Mouse (Mus musculus): ENCODE results near the gene 2310039H08Rik. TPM values are rescaled to one million over a fixed set of nuclear protein-coding genes. Genes with fewer than 3 reads are reported as not detected.

2310039H08Rik gene
- 75.6 and 80.0 TPM in 2 replicates for polyA plus RNA-seq (2015; fragmentation: Nextera tagmentation; extraction: Ambion mirVana)

DNA sequence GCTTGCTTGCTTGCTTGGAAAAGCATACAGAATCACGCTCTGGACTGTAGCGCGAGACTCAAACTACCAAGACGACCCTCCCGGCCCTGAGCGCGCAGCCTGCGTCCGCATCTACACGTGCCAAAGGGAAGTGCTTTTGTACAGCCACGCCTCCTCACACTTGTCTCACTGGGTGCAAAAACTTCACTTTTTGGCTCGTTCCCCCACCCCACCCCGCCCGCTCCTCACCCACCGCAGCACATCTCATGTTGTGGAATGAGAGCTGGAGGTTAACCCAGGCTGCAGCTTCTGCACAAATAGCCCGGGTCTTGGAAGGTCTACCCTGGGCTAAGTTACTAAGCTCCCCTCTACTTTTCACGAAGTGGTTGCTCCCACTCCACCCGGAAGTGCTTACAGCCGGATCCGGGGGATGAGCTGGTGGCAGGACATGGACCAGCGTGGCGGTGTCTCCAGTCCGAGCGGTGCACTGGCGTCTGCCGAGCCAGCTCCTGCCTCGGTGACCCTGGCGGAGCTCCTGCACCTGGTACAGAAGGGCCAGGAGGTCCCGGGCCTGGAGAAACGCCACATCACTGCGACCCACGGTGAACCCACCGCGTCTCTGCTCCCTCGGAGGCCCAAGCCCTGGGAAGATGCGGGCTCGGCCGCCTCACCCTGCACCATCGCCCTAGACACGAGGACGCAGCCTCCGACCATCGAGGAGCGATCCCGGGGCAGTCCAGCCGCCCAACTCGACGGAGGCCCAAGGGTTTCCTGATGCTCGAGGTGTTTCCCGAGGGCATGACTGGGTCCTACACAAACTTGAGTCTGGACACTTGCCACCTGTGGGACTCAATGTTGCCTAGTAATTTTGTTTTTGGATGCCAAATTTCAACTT, at the start of gene 2310039H08Rik:
Gene 2310039H08Rik, plus strand, starts transcription at position 232 of the 874 bp plus-strand sequence.
- under 1% methylated on average over 50 of the region's 50 CpGs for WGBS
- no peaks in the 10 kb centered on the region for H3K9me3 ChIP-seq (replicated peaks)
- H3K27ac ChIP-seq, result peak within 1 kb of the TSS; percentile 94

GRCm38 (mm10) chr17:46724477-46725084, 47.9 kb upstream of the 2310039H08Rik start:
- peaks cover 63% of the 10 kb centered on the region for H3K36me3 ChIP-seq
- peaks cover 7% of the 10 kb centered on the region for H3K4me1 ChIP-seq
- H3K9me3 ChIP-seq (replicated peaks), result no peaks in the 10 kb centered on the region
- no peak overlapping the region for H3K27ac ChIP-seq
- WGBS, result 77% methylated on average over 20 of the region's 20 CpGs
- H3K9ac ChIP-seq, result no peak overlapping the region
- no peak overlapping the region for H3K4me2 ChIP-seq
- no peak overlapping the region for H3K4me3 ChIP-seq (replicated peaks)
- ATAC-seq (replicated peaks; ENCODE audit: low FRiP score), result no peak
- peaks cover 16% of the 10 kb centered on the region for H3K27me3 ChIP-seq

More for the DNA sequence above, at the start of gene 2310039H08Rik:
- peak within 1 kb of the TSS; percentile 96 for H3K4me3 ChIP-seq (replicated peaks)
- peaks cover 24% of the 10 kb centered on the region for H3K4me1 ChIP-seq
- peak; percentile 87 for ATAC-seq (replicated peaks; ENCODE audit: low FRiP score)
- H3K9ac ChIP-seq, result peak within 1 kb of the TSS; percentile 93
- H3K27me3 ChIP-seq, result no peaks in the 10 kb centered on the region
- H3K4me2 ChIP-seq, result peak within 1 kb of the TSS; percentile 75
- H3K36me3 ChIP-seq, result peaks cover 37% of the 10 kb centered on the region

GRCm38 (mm10) chr17:46725273-46725672, 47.2 kb upstream of the 2310039H08Rik start:
- H3K4me3 ChIP-seq (replicated peaks), result no peak overlapping the region
- no peaks in the 10 kb centered on the region for H3K9me3 ChIP-seq (replicated peaks)
- H3K36me3 ChIP-seq, result peaks cover 59% of the 10 kb centered on the region
- no peak overlapping the region for H3K27ac ChIP-seq
- peaks cover 16% of the 10 kb centered on the region for H3K27me3 ChIP-seq
- H3K4me1 ChIP-seq, result peaks cover 7% of the 10 kb centered on the region
- WGBS, result 47% methylated on average over 9 of the region's 9 CpGs
- peak; percentile 47; the same call in 1 of the 2 replicates for ATAC-seq (replicated peaks; ENCODE audit: low FRiP score)
- H3K9ac ChIP-seq, result 0 out of 2 replicates have a peak overlapping the region, but pooled peaks have one; percentile 10
- H3K4me2 ChIP-seq, result no peak overlapping the region

- WGBS, result 92% methylated on average over 26 of the region's 26 CpGs
- ATAC-seq (replicated peaks; ENCODE audit: low FRiP score), result no peak
These were observed 46.4 kb upstream of the 2310039H08Rik start for GRCm38 (mm10) chr17:46725731-46726645.

DNA sequence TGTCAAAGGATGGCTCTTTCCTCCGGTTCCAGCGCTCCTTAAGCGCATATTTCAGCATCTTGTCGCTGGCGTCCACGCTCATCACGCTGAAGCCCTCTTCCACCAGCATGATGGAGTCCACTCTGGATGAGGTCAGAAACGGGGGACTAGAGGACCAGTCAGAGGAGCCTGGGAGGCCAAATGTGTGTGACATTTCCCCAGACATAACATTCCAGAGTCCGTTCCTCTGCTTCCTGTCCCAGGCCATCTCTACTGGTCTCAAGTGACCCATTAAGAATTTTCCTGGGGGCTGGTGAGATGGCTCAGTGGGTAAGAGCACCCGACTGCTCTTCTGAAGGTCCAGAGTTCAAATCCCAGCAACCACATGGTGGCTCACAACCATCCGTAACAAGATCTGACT, 45.2 kb upstream of the 2310039H08Rik start:
- H3K36me3 ChIP-seq, result peaks cover 39% of the 10 kb centered on the region
- no peak for ATAC-seq (replicated peaks; ENCODE audit: low FRiP score)
- peaks cover 7% of the 10 kb centered on the region for H3K4me1 ChIP-seq
- WGBS, result 85% methylated on average over 11 of the region's 11 CpGs
- H3K27ac ChIP-seq, result no peak overlapping the region
- no peak overlapping the region for H3K4me3 ChIP-seq (replicated peaks)
- no peaks in the 10 kb centered on the region for H3K9me3 ChIP-seq (replicated peaks)
- no peak overlapping the region for H3K4me2 ChIP-seq
- H3K9ac ChIP-seq, result no peak overlapping the region
- H3K27me3 ChIP-seq, result peaks cover 16% of the 10 kb centered on the region

More at GRCm38 (mm10) chr17:46725731-46726645, 46.4 kb upstream of the 2310039H08Rik start:
- H3K4me2 ChIP-seq, result no peak overlapping the region
- H3K4me1 ChIP-seq, result peaks cover 7% of the 10 kb centered on the region
- no peak overlapping the region for H3K9ac ChIP-seq
- H3K4me3 ChIP-seq (replicated peaks), result no peak overlapping the region
- H3K27me3 ChIP-seq, result peaks cover 16% of the 10 kb centered on the region
- no peaks in the 10 kb centered on the region for H3K9me3 ChIP-seq (replicated peaks)
- peaks cover 52% of the 10 kb centered on the region for H3K36me3 ChIP-seq
- no peak overlapping the region for H3K27ac ChIP-seq

DNA sequence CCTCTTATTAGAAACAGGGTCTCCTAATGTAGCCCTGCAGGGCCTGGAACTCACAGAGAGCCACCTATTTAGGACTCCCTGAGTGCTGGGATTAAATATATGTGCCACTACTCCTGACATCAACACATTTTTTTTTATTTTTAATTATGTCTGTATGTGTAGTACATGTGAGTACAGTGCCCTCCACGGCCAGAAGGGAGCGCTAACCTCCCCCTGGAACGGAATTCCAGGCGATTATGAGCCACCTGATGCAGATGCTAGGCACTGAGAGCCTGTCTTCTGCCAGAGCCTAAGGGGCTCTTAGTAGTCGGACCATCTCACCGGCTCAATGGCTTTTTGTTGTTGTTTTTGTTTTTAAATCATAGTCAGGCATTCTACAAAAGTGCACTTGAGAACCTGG, 44.4 kb upstream of the 2310039H08Rik start:
- H3K36me3 ChIP-seq, result peaks cover 33% of the 10 kb centered on the region
- H3K27ac ChIP-seq, result no peak overlapping the region
- no peak for ATAC-seq (replicated peaks; ENCODE audit: low FRiP score)
- WGBS, result 42% methylated on average over 6 of the region's 6 CpGs
- H3K4me2 ChIP-seq, result no peak overlapping the region
- peaks cover 7% of the 10 kb centered on the region for H3K4me1 ChIP-seq
- H3K27me3 ChIP-seq, result peaks cover 16% of the 10 kb centered on the region
- no peaks in the 10 kb centered on the region for H3K9me3 ChIP-seq (replicated peaks)
- H3K9ac ChIP-seq, result no peak overlapping the region
- no peak overlapping the region for H3K4me3 ChIP-seq (replicated peaks)

DNA sequence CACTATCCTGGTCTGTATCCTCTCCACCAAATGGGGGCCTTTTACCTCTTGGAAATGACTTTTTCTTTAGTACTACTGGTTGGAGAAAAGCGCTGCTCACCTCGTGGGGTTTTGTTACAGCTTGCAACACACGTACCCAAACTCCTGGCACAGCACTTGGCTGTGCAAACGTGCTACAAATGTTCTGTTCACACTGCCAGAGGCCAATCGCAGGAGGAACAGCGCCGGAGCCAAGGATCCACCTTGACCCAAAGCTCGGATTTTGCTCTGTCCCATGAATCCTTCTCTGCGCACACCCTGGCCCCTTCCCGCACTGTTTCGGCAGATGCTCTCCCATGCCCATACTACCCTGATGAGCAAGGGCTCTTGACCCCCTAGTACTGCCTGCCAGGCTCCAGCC, 43.9 kb upstream of the 2310039H08Rik start:
- H3K9me3 ChIP-seq (replicated peaks), result no peaks in the 10 kb centered on the region
- WGBS, result 45% methylated on average over 11 of the region's 11 CpGs
- peak overlapping the region; percentile 20 for H3K4me3 ChIP-seq (replicated peaks)
- H3K4me2 ChIP-seq, result peak overlapping the region; percentile 52
- peaks cover 29% of the 10 kb centered on the region for H3K36me3 ChIP-seq
- peaks cover 16% of the 10 kb centered on the region for H3K27me3 ChIP-seq
- ATAC-seq (replicated peaks; ENCODE audit: low FRiP score), result 0 out of 2 replicates have a peak, but pooled peaks have one; percentile 23
- H3K4me1 ChIP-seq, result peaks cover 7% of the 10 kb centered on the region
- no peak overlapping the region for H3K9ac ChIP-seq
- H3K27ac ChIP-seq, result no peak overlapping the region

GRCm38 (mm10) chr17:46728904-46729318, 43.5 kb upstream of the 2310039H08Rik start, which contains the start of gene Gnmt:
Gene Gnmt (minus strand): TSS chr17:46729168.
- Histone ChIP-seq H3K9ac (no peak within 1 kb of the TSS; the same call in 1 of the 2 replicates), H3K9me3 (replicated peaks) (no peaks in the 10 kb centered on the region), H3K4me1 (peaks cover 7% of the 10 kb centered on the region), H3K27me3 (peaks cover 16% of the 10 kb centered on the region), H3K4me2 (peak within 1 kb of the TSS; percentile 52), H3K4me3 (replicated peaks) (peak within 1 kb of the TSS; percentile 20), H3K36me3 (peaks cover 24% of the 10 kb centered on the region), H3K27ac (no peak within 1 kb of the TSS)
- ATAC-seq (replicated peaks; ENCODE audit: low FRiP score), result peak; percentile 62; the same call in 1 of the 2 replicates
- WGBS, result 15% methylated on average over 24 of the region's 24 CpGs

DNA sequence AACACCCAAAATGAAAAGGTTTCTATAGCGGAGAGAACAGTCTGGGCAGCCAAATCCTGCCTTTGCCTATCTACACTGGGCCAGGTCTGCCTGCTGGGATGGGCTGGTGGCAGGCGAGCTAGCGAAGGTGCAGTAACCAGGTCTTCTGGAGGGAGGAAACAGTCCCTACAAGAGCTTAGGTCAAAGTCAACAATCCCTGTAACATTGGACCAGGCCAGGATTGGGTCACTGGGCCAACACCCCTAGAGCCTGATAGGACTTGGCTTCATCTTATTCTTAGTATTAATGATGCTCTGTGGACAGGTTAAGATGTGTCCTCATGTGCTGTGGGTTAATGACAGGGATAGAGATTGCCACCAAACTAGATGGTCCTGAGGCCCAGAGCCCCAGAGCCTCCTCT, 38.4 kb upstream of the 2310039H08Rik start:
- Histone ChIP-seq H3K4me3 (replicated peaks) (no peak overlapping the region), H3K4me1 (peaks cover under 1% of the 10 kb centered on the region; the same call in 1 of the 2 replicates), H3K27ac (no peak overlapping the region), H3K4me2 (no peak overlapping the region), H3K27me3 (peaks cover 5% of the 10 kb centered on the region), H3K36me3 (peaks cover 23% of the 10 kb centered on the region), H3K9ac (no peak overlapping the region), H3K9me3 (replicated peaks) (no peaks in the 10 kb centered on the region)
- ATAC-seq (replicated peaks; ENCODE audit: low FRiP score), result no peak
- 98% methylated on average over 3 of the region's 3 CpGs for WGBS

GRCm38 (mm10) chr17:46735287-46735686, 37.1 kb upstream of the 2310039H08Rik start:
- WGBS, result 82% methylated on average over 7 of the region's 7 CpGs

GRCm38 (mm10) chr17:46736160-46736559, 36.3 kb upstream of the 2310039H08Rik start:
- Histone ChIP-seq H3K36me3 (peaks cover 25% of the 10 kb centered on the region), H3K27ac (no peak overlapping the region), H3K9ac (no peak overlapping the region), H3K9me3 (replicated peaks) (no peaks in the 10 kb centered on the region), H3K4me3 (replicated peaks) (no peak overlapping the region), H3K4me2 (no peak overlapping the region), H3K4me1 (no peaks in the 10 kb centered on the region), H3K27me3 (no peaks in the 10 kb centered on the region)
- ATAC-seq (replicated peaks; ENCODE audit: low FRiP score), result no peak
- WGBS, result 63% methylated on average over 10 of the region's 10 CpGs

More at GRCm38 (mm10) chr17:46735287-46735686, 37.1 kb upstream of the 2310039H08Rik start:
- Histone ChIP-seq H3K27ac (no peak overlapping the region), H3K4me1 (no peaks in the 10 kb centered on the region), H3K9me3 (replicated peaks) (no peaks in the 10 kb centered on the region), H3K36me3 (peaks cover 23% of the 10 kb centered on the region), H3K9ac (no peak overlapping the region), H3K27me3 (no peaks in the 10 kb centered on the region), H3K4me2 (no peak overlapping the region), H3K4me3 (replicated peaks) (no peak overlapping the region)
- ATAC-seq (replicated peaks; ENCODE audit: low FRiP score), result no peak

Data from kidney, embryonic 15.5 days (tissue).